Mouse (Mus musculus) liver, embryonic 16.5 days (tissue): Measurements from ENCODE around the gene Plekhh3. TPM values are rescaled to one million over a fixed set of nuclear protein-coding genes. Genes with fewer than 3 reads are reported as not detected.

Source experiments
- microRNA-seq: library from miRNA; unstranded; fragments of <30 nt; microRNA quantifications from one replicate; pipeline ENCODE4, GENCODE M21; 2016
- polyA plus RNA-seq: library from polyadenylated mRNA; unstranded; fragments of >200 nt; fragmentation: Nextera tagmentation; extraction: Ambion mirVana; gene quantifications from 2 replicates; pipeline ENCODE4 v1.2.1, GENCODE M21; 2015

Gene Plekhh3
- polyA plus RNA-seq, 1 experiment from 2014 or later = 1.7 TPM

Small RNAs within 50 kb of the gene (microRNA-seq; reads per million reads assigned to microRNA genes)
- gene Gm27626 = not detected

Other genes with a start within 250 kb of the Plekhh3 start
- gene Stat3, start 231.8 kb downstream of the Plekhh3 start, polyA plus RNA-seq = 32.8 and 39.2 TPM in 2 replicates
- 26.0 and 29.7 TPM in 2 replicates for gene Cavin1, start 200.5 kb downstream of the Plekhh3 start, polyA plus RNA-seq
- gene Atp6v0a1, start 161.9 kb downstream of the Plekhh3 start, polyA plus RNA-seq = 47.5 and 49.9 TPM in 2 replicates
- gene Naglu, start 101.3 kb downstream of the Plekhh3 start, polyA plus RNA-seq = 7.1 and 7.2 TPM in 2 replicates
- 0.28 and 0.30 TPM in 2 replicates for gene Hsd17b1, start 92.9 kb downstream of the Plekhh3 start, polyA plus RNA-seq
- gene Coasy, start 88.8 kb downstream of the Plekhh3 start, polyA plus RNA-seq = 20.1 and 20.5 TPM in 2 replicates
- 23.8 and 24.5 TPM in 2 replicates for gene Mlx, start 84.1 kb downstream of the Plekhh3 start, polyA plus RNA-seq
- 11.7 and 11.8 TPM in 2 replicates for gene Psmc3ip, start 75.9 kb downstream of the Plekhh3 start, polyA plus RNA-seq
- gene Retreg3, start 51.5 kb downstream of the Plekhh3 start, polyA plus RNA-seq = 11.9 and 12.3 TPM in 2 replicates
- 34.3 and 36.6 TPM in 2 replicates for gene Tubg1, start 51.4 kb downstream of the Plekhh3 start, polyA plus RNA-seq
- gene Tubg2, start 15.4 kb downstream of the Plekhh3 start, polyA plus RNA-seq = 0.05 and 0.09 TPM in 2 replicates
- gene Cntnap1, start 828 bp downstream of the Plekhh3 start, polyA plus RNA-seq = 0.11 and 0.17 TPM in 2 replicates
- gene Ccr10, start 4.1 kb upstream of the Plekhh3 start, polyA plus RNA-seq = 0.05 and 0.08 TPM in 2 replicates
- 10.8 and 12.5 TPM in 2 replicates for gene Ezh1, start 55.1 kb upstream of the Plekhh3 start, polyA plus RNA-seq
- gene Ramp2, start 74.7 kb upstream of the Plekhh3 start, polyA plus RNA-seq = 20.8 and 21.8 TPM in 2 replicates
- gene Vps25, start 82.4 kb upstream of the Plekhh3 start, polyA plus RNA-seq = 72.2 and 75.2 TPM in 2 replicates
- gene Wnk4, start 89.2 kb upstream of the Plekhh3 start, polyA plus RNA-seq = 4.3 and 5.4 TPM in 2 replicates
- gene Cntd1, start 107.7 kb upstream of the Plekhh3 start, polyA plus RNA-seq = 0.70 and 0.74 TPM in 2 replicates
- 77.7 and 79.9 TPM in 2 replicates for gene Coa3, start 107.8 kb upstream of the Plekhh3 start, polyA plus RNA-seq
- 89.6 and 93.6 TPM in 2 replicates for gene Becn1, start 130.9 kb upstream of the Plekhh3 start, polyA plus RNA-seq
- gene Psme3, start 144.9 kb upstream of the Plekhh3 start, polyA plus RNA-seq = 162 and 170 TPM in 2 replicates
- 1.5 and 1.8 TPM in 2 replicates for gene Aoc2, start 153.7 kb upstream of the Plekhh3 start, polyA plus RNA-seq
- 0.05 TPM in 2 replicates for gene Aoc3, start 159.3 kb upstream of the Plekhh3 start, polyA plus RNA-seq
- 0.15 and 0.26 TPM in 2 replicates for gene G6pc, start 196.2 kb upstream of the Plekhh3 start, polyA plus RNA-seq
- gene Aarsd1, start 246.3 kb upstream of the Plekhh3 start, polyA plus RNA-seq = 31.0 and 35.3 TPM in 2 replicates